Mouse (Mus musculus) ovary, adult 2 months (tissue): ENCODE data around the gene Phlda2. TPM values are rescaled to one million over a fixed set of nuclear protein-coding genes. Genes with fewer than 3 reads are reported as not detected.

Source experiments
- polyA plus RNA-seq: library from polyadenylated mRNA; depleted of rRNA; stranded (reverse); fragments of >200 nt; gene quantifications from 2 replicates; pipeline ENCODE4 v1.2.3, GENCODE M21; 2012; rRNA removed

The Phlda2 gene
- 0.54 and 0.90 TPM in 2 replicates for polyA plus RNA-seq

GRCm38 (mm10) chr7:143502418-143503200 is at the start of gene Phlda2:
TSS of gene Phlda2 (minus strand) at chr7:143503150.

DNA sequence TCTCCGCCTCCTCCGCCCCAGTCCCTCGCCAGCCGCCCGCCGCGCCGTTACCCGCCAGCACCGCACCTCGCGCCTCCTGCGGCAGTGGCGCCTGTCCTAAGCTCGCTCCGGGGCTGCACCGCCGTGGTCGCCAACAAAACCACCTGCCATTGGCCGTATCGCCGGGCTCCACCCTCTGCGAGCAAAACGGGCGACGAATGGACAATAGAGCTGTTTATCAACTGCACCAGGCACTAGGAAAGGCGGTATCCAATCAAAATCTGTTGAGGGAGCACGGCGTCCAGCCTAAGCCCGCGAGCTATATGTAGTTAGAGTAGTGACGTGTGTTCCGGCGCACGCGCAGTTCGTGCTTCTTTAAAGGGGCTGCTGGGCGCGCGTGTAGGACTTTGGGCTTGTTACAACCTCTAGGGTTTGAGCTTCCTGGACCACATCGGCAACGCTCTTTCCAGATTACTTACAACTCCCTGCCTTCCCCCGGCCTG is 46.1 kb upstream of the Phlda2 start, which contains the start of gene Nap1l4:
TSS of gene Nap1l4 (minus strand) at position 131 of the 482 bp plus-strand sequence.

DNA sequence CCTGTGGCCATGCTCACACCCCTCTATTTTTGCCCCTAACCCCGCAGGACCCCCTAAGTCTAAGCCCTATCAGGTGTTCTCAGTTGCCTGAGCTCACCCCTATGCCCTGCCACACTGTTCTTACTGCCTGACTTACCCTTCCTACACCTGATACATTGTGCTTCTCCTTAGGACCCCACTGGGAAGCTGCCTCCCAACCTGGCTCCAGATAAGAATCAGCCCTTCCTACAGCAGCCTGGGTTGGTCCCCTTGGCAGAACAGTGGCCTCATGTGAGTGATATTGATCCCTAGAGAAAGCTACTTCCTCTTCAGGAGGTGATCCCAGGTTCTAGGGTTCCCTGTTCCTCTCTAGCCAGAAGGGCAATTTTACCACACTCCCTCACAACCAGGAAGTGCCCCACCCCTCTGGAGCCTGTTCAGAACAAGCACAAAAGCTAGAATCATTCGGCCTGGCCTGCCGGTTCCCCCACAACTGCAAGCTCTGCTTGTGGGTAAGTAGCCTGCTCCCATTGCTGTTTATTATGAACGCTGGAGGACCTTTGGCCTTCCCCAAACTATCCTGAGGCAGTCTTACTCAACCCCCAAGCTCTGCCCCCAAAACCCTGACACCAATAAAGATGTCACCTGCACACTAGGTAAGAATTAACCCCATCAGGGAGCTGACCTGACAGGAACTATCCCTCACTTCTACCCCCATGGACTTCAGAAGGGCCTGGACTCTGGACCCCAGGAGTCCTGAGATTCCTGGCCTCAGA is 29.4 kb downstream of the Phlda2 start, which contains the start of gene Slc22a18:
TSS of gene Slc22a18 (plus strand) at position 390 of the 755 bp plus-strand sequence.

GRCm38 (mm10) chr7:143460874-143461273 is 42.1 kb downstream of the Phlda2 start, which contains the start of gene Cdkn1c:
TSS of gene Cdkn1c (minus strand) at chr7:143461050.

Other genes with a start within 250 kb of the Phlda2 start
- gene Cdkn1c, start 42.1 kb downstream of the Phlda2 start, polyA plus RNA-seq, result 34.3 and 40.7 TPM in 2 replicates
- gene Slc22a18, start 29.4 kb downstream of the Phlda2 start, polyA plus RNA-seq, result 21.2 and 26.5 TPM in 2 replicates
- 70.2 and 87.2 TPM in 2 replicates for gene Nap1l4, start 46.0 kb upstream of the Phlda2 start, polyA plus RNA-seq
- gene Cars, start 96.9 kb upstream of the Phlda2 start, polyA plus RNA-seq, result 21.7 and 22.5 TPM in 2 replicates
- 0.24 and 0.35 TPM in 2 replicates for gene Tnfrsf26, start 125.6 kb upstream of the Phlda2 start, polyA plus RNA-seq
- gene Tnfrsf22, start 146.5 kb upstream of the Phlda2 start, polyA plus RNA-seq, result 4.6 and 6.7 TPM in 2 replicates
- 1.7 and 3.5 TPM in 2 replicates for gene Tnfrsf23, start 182.7 kb upstream of the Phlda2 start, polyA plus RNA-seq